Mouse (Mus musculus): ENCODE results near the gene Atf2.

Atf2 gene

GRCm38 (mm10) chr2:73779016-73779595 is 113.3 kb downstream of the Atf2 start:
- DNase-seq (ENCODE audit: low read depth in 2 of 2, low spot score in 2 of 2), result no peak

GRCm38 (mm10) chr2:73776936-73777335 is 115.5 kb downstream of the Atf2 start:
- no peak for DNase-seq (ENCODE audit: low read depth in 2 of 2, low spot score in 2 of 2)

- no peak for DNase-seq (ENCODE audit: low read depth in 2 of 2, low spot score in 2 of 2)
These were observed 116.6 kb downstream of the Atf2 start for GRCm38 (mm10) chr2:73775683-73776310.

- no peak for DNase-seq (ENCODE audit: low read depth in 2 of 2, low spot score in 2 of 2)
These were observed 117.4 kb downstream of the Atf2 start, which contains the start of gene Chn1 for GRCm38 (mm10) chr2:73774786-73775682. Gene Chn1 (minus strand): TSS chr2:73775346.

DNA sequence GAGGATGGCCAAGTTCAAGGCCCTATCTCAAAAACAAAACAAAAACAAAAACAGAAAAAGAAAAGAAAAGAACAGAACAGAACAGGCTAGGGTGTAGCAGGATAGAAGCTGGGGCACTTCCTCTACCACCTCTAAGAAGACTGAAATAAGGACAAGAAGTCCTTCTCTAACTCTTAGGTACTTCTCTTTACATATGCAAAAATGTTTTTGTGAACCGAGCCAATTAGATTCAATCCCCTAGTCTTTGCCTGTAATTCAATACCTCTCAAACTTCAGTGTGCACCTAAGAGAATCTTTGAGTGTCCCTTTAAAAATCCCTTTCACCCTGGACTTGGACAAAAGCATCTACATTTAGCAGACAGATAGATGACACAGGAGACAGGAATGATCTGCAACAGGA is 119.5 kb downstream of the Atf2 start:
- no peak for DNase-seq (ENCODE audit: low read depth in 2 of 2, low spot score in 2 of 2)

DNA sequence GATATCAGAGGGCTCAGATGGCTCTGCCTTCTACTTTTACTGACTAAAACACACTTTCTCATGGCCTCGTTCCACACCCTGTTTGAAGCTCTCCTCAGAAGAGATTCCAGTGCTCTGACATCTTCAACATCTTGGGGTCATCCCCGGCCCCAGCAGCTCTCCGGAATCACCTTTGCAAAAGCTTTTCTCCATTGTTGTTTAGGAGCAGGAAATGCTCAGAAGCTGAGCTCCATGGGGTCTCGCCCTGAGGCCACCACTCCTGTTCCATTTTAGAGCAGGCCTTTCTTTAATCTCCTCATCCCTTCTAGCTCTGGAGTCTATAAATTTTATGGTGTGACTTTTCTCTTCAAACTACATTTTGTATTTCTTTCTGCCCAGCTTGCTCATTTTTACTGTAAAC is 123.8 kb downstream of the Atf2 start:
- no peak for DNase-seq (ENCODE audit: low read depth in 2 of 2, low spot score in 2 of 2)
